Mouse (Mus musculus) cerebellum, postnatal 10 days (tissue): ENCODE measurements around the gene Nmb.
A peak's percentile ranks its signal among the peaks of the same experiment; 100 is the strongest.

ENCODE experiments used
- DNase-seq, 2 experiments: peaks; one replicate each; pipeline ENCODE4 v3.0.0; 2021; ENCODE audit warnings: mixed read lengths in 2 of 2

Nmb gene

DNA sequence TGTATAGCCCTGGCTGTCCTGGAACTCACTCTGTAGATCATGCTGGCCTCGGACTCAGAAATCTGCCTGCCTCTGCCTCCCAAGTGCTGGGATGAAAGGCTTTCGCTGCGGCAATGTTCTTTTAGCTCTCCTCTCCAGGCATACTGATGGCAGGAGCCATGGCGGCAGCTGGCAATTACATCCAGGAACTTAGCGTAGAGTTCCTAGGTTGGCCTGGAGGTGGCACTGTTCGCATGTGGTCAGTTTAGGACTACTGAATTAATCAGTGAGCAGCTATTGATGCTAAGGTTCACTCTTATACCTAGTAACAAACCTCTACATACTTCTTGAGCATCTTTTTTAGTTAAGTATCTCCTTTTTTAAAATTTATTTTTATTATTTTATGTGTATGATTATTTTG lies 47.7 kb downstream of the Nmb start:
- DNase-seq = peak; percentile 90 to 92

GRCm38 (mm10) chr7:80855316-80855715 lies 49.6 kb downstream of the Nmb start:
- peak in 1 of 2 experiments; percentile 30 for DNase-seq

GRCm38 (mm10) chr7:80853218-80853617 lies 51.7 kb downstream of the Nmb start:
- DNase-seq = no peak
